Mouse (Mus musculus) activated CD4-positive, CD25-positive, alpha-beta regulatory T cell, adult 4 months (primary cell): ENCODE results near the gene Epha2. TPM values are rescaled to one million over a fixed set of nuclear protein-coding genes. Genes with fewer than 3 reads are reported as not detected.

Experiments
- ATAC-seq: one replicate; pipeline ENCODE4 v1.8.0; 2017
- polyA plus RNA-seq, 2 experiments: library from polyadenylated mRNA; unstranded; fragments of 100-300 nt; shearing (Covaris generic); gene quantifications; one replicate each; pipeline ENCODE4 v1.2.1; 2017

The Epha2 gene
- polyA plus RNA-seq, 2 experiments from 2014 or later, result not detected

- ATAC-seq, result no peak
These were observed 33.7 kb downstream of the Epha2 start for GRCm38 (mm10) chr4:141334695-141335094.

DNA sequence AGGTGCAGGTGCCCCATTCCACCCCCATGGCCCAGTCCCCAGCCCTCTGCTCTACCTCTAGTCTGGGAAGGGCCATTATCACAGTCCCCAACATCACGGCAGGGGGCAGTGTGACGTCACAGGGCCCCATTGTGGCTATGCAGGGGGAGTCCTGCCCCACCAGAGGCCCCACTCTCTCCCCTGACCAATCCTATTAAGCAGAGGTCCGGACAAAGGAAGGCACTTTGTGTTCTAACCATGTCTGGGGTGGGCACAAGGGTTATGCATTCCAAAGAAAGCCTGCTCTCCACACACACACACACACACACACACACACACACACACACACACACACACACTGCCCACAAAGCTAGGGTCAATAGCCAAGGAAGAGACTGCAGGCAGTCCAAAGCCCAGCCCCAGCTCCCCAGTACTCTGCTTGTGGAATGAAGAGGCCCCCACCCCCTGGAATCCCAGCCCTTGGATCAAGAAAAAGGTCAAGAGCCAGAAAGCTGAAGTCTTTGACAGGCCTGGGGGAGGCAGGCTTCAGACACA, 34.3 kb downstream of the Epha2 start:
- ATAC-seq, result no peak

DNA sequence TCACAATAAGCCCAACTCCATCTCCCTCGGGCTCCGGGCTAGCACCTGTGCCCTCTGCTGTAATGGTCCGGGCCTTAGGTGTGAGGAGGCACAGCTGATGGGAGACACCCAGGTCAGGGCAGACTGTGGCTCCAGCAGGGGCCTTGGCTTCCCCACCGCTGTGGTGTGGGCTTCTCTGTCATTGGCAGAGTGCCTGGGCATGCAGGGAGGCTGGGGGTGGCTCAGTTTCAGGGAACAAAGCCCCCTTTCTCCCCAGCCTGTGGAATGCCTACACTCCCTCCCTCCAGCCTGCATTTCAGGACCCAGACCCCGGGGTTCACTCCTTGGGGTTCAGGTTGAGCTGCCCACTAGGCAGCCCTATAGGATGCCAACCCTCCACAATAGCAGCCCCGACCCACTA, 35.2 kb downstream of the Epha2 start:
- ATAC-seq, result no peak

DNA sequence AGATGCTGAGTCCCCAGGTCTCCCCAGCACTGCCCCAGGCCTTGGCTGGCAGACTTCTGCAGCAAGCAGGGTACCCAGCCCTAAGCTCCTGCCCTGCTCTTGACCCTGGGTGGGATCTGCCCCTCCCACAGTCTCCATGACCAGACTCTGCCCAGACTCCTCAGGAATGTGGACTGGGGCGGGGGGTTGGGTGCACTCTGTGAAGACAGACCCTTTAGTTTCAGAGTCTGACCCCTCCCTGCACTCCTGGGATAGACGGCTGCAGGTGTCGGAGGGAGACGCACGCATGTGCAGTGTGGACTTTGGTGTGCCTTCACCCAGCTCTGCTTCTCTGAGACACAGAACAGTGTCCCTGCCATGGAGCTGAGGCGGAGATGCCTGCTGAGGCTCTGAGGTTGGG, 36.9 kb downstream of the Epha2 start:
- no peak for ATAC-seq

DNA sequence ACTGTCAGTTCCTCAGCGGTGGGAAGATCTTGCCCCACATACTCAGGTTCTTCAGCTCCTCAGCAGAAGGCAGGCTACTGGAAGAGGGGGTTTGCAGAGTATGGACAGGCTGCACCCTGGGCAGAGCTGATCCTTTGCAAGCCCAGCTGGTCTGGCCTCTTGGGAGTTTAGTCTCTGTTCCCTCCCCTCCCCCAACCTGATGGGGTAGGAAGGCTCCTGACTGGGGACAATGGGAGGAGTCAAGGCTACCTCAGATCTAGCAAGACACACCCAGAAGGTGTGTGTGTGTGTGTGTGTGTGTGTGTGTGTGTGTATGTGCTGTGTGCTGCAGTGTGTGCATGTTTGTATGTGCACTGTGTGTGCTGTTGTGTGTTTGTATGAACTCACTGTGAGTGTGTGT, 37.8 kb downstream of the Epha2 start:
- ATAC-seq, result no peak

- no peak for ATAC-seq
These were observed 40.4 kb downstream of the Epha2 start for GRCm38 (mm10) chr4:141341477-141341876.

DNA sequence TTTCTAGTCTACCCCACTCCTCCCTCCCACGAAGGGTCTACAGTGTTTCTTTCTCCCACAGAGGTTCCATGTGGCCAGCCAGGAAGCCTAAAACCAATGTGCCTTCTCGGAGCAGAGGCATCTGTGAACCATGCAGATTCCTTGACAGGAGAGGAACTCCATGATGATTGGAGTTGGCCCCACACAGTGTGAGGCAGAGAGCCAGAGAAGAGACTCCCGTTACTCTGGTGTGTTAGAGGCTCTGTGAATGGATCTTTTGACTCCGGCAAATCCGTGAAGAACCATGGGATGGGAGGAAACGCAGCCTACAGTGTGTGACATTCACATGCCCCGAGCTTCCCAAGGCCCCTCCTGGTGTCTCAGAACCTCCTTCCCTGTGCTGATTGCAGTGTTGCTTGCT, 42.5 kb downstream of the Epha2 start:
- no peak for ATAC-seq

DNA sequence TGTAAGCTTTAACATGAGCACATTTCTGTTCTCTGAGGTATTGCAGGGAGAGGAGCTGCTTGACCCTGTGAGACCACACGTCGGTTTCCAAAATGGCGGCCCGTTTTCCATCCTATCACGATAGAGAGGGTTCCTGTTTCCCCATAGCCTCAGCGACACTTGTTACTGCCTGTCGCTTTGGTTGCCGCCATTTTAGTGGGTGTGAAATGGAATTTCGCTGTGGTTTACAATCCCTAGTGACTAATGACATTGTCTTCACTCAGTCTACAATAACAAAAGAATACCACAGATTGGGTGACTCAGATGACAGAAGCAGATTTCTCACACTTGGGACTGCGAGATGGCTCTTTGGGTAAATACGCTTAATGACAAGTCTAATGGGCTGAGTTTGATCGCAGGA, 44.2 kb downstream of the Epha2 start:
- no peak for ATAC-seq

DNA sequence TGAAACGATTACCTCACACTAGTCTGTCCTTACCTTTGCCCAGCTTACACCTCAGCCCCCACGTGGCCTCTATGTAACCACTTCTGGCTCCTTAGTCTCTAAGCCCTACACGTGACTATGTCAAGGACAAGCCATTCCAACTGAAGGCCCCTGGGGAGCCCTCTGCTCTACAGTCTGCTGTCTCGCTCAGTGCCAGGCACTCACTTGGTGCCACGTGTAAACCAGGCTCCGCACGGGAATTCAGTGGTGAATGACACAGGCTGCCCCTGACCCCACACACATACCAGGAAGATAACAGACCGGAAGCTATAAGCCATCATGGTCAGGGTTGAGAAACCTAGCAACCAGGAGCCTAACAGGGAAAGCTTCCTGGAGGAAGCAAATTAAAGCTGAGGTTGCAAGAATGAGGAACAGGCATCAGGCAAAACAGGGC, 46.3 kb downstream of the Epha2 start:
- ATAC-seq, result no peak

DNA sequence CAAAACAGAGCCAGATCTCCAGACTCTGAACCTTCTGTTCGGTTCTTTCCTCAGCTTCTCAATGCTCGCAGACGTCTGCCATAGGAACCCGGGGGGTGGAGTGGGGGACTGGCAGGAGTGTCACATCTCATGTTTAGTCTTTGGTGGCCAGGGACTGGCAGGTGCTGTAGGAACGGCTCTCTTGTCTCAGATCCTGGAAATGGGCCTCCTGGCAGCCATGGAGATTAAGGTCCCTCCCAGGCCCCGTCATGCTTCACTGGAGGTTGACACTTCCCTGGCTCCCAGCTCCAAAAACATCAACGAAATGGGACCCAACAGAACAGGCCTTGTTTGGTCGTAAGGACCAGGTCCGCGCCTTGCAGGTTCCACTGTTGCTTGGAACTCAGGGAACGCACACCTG, 47.6 kb downstream of the Epha2 start:
- ATAC-seq, result no peak

DNA sequence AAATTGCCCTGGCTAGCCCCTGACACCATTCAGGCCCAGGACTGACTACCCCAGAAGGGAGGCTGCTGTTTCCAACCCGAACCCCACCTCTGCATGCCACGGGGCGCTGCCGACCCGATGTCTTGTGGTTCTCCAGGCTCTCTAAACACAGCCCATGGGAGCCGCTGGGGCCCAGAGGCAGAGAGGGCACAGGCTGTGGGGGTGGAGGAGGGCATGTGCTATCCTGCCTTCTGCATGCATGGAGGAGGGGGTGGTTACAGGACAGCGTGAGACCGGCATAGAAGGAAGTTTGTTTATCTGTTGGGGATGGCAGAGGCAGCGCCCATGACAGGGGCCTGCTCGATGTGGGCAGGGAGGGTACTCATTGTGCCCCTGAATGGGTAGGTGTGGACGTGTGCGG, 49.0 kb downstream of the Epha2 start:
- no peak for ATAC-seq

DNA sequence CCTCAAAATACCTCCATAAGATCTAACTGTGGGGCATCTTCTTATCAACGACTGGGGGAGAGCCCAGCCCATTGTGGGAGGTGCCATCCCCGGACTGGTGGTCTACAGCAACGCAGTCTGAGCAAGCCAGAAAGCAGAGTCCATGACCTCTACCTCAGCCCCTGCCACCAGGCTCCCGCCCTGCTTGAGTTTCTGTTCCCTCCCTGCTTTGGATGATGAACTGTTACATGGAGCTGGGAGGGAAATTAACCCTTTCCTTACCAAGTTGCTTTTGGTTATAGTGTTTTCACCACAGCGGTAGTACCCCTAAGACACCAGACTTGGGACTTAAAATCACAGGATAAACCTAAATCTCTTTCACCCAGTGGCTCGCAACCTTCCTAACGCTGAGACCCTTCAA, 50.9 kb downstream of the Epha2 start:
- no peak for ATAC-seq

DNA sequence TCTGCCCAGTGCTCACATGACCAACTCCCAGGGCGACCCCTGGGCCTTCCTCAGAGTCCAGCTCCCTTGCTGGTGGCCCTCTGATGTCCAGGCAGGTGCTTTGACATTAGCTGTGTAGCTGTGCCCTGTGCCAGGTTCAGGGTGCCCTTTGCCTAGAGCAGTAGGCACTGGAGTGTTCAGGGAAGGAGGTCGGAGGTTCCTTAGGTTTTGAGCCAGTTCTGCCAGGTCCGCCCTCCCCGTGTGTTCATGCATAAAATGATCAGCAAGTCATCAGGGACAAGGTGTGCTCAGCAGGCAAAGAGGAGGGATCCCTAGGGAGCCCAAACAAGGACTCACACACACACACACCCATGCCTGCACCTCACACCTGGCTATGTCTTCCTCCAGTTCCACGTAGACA, 51.9 kb downstream of the Epha2 start:
- no peak for ATAC-seq

DNA sequence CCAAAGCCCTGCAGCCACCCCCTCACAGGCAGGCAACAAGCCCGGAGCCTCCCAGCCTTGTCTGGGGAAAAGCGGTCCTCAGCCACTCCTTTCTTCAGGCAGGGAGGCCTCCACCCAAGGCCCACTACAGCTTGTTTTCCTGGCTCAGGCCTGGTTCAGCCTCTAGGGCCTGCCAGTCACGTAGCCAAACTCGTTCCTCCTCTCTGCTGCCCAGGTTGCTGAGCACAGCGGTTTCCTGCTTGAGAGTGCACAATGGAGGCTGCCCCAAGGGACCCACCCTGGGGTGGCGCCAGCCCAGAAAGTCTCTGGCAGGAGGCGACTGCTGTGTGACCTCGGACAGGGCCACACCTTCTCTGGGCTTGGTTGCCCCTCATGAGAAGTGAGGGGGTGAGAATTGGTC, 52.8 kb downstream of the Epha2 start:
- ATAC-seq, result no peak

DNA sequence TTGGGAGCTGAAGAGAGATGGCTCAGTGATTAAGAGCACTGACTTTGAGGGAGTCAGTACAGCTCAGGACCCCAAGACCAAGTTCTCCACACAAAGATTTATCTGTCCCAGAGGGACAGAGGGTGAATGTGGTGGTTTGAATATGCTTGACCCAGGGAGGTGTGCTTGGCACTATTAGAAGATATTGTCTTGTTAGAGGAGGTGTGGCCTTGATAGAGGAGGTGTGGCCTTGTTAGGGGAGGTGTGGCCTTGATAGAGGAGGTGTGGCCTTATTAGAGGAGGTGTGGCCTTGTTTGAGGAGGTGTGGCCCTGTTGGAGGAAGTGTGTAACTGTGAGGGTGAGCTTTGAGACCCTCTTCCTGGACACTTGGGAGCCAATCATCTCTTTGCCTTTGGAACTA, 56.8 kb downstream of the Epha2 start:
- ATAC-seq, result no peak

- ATAC-seq, result no peak
These were observed 58.2 kb downstream of the Epha2 start for GRCm38 (mm10) chr4:141359222-141359621.

DNA sequence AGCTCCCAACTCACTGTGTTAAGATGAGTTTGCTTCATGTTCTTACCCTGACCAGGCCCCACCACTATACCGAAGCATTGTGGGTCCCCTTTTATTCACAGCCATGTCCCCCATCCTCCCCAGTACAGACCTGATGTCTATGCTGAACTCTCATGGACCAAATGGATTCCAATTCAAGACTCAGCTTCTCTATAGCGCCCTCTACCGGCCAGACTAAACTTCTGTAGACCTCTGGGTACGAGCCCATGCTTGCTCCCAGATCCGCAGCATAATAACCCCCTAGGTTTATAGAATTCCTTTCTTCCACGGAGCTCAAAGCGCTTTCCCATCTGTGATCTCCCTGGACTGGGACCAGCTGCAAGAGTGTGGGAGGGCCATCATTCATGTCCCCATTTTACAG, 59.8 kb downstream of the Epha2 start:
- no peak for ATAC-seq

DNA sequence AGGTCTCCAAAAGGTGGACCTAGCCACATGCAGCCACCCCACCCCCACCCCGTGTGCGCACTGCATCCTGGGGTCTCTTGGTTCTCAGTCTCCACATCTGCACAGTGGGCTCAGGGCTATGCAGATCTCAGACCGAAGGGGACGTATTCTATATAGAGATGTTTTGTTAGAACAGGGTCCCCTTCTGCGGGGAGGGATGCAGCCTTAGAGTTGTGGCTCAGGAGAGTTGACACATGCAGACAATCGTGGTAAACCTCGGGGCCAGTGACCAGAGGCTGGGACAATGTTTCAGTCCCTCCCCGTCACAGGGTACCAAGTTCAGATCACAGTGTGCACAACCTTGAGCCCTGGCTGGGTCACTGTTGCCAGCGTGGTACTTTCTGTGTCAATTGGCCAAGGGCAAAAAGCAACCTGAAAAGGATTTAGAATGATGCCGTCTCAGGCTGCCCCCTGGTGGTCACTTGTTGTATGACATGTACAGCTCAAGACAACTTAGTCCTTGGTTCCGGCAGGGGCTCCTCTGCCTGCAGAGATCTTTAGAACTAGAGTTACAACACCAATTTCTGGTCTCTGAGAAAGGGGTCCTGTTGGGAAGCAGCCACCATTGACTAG, 62.0 kb downstream of the Epha2 start:
- ATAC-seq, result peak; percentile 36

DNA sequence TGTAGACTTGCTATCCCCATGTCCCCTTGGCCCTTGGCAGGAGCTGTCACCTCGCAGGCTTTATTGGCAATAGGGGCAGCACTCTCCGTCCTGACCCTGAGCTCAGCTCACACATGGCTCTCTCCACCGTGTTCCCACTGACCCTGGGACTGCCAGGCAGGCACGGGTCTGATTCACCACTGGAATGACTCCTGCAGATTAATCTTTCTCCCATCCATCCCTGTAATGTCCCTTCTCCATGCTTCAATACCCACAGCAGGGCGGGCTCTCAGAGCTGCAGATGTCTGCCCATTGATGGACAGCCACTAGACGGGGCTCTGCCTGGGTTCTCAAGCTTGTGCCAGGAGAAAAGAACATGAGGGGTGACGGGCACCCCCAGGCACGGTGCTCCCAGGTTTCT, 64.1 kb downstream of the Epha2 start:
- ATAC-seq, result no peak

GRCm38 (mm10) chr4:141365876-141366275, 64.8 kb downstream of the Epha2 start:
- ATAC-seq, result no peak

GRCm38 (mm10) chr4:141367997-141368791, 67.2 kb downstream of the Epha2 start, which contains the start of gene Fam131c:
Gene Fam131c (plus strand): TSS chr4:141368220.
- ATAC-seq, result no peak

GRCm38 (mm10) chr4:141372426-141372825, 71.4 kb downstream of the Epha2 start:
- ATAC-seq, result no peak
